Mouse (Mus musculus): ENCODE results near the gene Gprc6a.

Gprc6a gene

DNA sequence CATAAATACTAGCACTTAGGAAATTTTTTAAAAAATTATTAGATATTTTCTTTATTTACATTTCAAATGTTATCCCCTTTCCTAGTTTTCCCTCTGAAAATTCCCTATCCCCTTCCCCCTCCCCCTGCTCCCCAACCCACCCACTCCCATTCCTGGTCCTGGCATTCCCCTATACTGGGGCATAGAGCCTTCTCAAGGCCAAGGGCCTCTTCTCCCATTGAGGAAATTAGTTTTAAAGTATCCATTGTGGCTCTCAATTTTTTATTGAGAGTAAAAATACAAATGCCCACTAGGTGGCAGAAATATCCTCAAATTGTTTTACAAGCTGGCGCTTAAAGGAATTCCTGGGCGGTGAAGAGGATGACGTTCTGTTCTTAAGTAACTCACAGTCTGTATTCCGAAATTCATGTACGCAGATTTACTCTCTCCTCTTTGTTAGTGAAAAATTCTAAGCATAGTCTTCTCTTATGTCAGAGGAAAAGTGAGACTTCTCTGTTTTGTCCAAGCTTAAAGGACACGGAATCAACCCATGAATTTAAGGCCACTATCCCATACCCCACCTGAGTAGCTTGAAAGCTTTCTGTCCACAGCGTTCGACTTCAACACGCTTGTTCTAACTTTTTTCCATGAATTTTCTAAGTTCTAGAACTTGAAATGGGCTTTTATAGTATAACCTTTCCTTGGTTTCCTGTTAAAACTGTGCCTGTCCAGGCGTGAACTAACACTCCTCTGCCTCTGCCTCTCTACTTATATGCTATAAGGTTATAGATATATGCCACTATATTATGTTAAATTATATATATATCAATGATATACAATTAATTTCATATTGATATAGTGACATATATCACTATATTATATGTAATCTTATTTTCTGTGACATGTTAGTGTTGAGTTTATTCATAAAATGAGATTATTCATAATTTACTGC is 36.0 kb downstream of the Gprc6a start:
- in situ Hi-C loops (cut with MboI; ENCODE audit: low pct_unique_long_range_greater_than_20kb in 1 of 2, low sequenced_read_pairs in 2 of 2, unreplicated experiment in 1 of 2) = no loop called here

DNA sequence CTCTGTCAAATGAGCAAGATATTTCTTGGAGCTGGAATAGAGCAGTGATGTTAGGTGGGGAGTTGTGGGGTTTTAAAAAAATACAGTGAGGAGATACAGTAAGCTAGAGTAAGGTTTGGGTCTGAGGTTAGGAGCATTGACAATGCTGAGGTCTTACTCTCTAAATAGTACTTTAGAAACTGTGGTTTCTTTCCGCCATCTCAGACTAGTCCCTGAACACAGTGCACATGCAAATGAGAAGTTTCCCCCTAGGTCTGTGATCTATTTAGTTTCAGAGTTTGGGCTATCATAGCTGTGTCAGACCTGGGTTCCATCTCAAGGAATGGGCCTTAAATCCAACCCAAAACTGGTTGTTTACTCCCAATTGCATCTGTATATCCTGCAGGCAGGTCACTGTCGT is 39.7 kb downstream of the Gprc6a start:
- in situ Hi-C loops (cut with MboI; ENCODE audit: low pct_unique_long_range_greater_than_20kb in 1 of 2, low sequenced_read_pairs in 2 of 2, unreplicated experiment in 1 of 2) = no loop called here

DNA sequence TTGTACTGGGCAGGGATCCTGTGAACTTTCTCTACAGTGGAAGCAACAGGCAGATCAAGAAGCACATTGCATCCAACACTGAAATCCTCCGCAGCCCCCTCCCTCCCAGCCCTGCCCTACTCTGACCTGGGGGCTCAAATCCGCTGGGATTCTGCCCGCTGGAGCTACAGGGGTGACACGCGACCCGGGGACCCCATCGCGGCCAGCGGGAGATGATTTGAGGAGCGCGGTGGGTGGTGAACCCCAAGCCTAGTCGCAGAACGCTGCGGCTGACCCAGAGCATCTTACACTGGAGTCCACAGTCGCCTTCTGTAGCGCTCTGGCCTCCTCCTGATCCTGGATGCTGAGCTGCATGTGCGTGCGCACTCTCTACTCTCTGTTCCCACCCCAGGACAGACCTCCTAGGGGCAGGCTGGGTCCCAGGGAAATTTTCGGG is 41.1 kb downstream of the Gprc6a start, which contains the start of gene Fam162b:
Gene Fam162b, minus strand, starts transcription at position 379 of the 436 bp plus-strand sequence.
- in situ Hi-C loops (cut with MboI; ENCODE audit: low pct_unique_long_range_greater_than_20kb in 1 of 2, low sequenced_read_pairs in 2 of 2, unreplicated experiment in 1 of 2) = no loop called here

DNA sequence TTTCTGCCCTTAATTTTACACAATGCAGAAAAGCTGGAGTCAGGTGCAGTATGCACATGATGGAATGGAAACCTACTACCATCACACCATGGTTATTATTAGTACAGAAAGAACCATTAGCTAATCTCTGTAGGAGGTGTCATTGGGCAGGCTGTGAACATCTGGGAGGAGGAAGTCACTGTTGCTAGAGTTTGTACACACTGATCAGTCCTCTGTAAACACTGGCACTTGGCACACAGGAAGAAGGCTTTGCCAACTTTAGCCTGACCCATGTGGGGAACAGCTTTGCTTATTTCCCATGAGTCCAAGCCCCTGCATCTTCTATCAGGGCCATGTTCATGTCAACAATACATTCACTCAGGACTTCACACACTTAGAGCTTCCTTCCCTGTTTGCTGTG is 46.3 kb downstream of the Gprc6a start:
- in situ Hi-C loops (cut with MboI; ENCODE audit: low pct_unique_long_range_greater_than_20kb in 1 of 2, low sequenced_read_pairs in 2 of 2, unreplicated experiment in 1 of 2) = no loop called here

DNA sequence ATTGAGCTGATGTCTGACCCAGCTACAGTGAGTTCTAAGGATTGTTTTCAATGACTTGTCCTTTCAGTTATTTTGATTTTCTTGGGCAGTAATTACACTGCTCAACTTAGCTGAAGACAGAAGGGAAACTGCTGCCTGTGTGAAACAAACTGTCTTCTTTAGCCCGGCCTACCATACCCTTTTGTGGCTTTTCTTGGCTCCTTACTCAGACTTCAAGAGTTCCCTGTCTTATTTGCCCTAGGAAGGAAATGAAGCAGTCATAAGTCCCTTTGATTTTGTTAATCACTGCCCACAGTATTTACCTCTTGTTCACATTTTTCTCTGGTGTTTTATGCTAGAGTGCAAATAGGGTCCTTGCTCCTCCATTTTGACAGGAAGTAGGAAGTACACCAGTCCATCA is 46.9 kb downstream of the Gprc6a start:
- in situ Hi-C loops (cut with MboI; ENCODE audit: low pct_unique_long_range_greater_than_20kb in 1 of 2, low sequenced_read_pairs in 2 of 2, unreplicated experiment in 1 of 2) = no loop called here

DNA sequence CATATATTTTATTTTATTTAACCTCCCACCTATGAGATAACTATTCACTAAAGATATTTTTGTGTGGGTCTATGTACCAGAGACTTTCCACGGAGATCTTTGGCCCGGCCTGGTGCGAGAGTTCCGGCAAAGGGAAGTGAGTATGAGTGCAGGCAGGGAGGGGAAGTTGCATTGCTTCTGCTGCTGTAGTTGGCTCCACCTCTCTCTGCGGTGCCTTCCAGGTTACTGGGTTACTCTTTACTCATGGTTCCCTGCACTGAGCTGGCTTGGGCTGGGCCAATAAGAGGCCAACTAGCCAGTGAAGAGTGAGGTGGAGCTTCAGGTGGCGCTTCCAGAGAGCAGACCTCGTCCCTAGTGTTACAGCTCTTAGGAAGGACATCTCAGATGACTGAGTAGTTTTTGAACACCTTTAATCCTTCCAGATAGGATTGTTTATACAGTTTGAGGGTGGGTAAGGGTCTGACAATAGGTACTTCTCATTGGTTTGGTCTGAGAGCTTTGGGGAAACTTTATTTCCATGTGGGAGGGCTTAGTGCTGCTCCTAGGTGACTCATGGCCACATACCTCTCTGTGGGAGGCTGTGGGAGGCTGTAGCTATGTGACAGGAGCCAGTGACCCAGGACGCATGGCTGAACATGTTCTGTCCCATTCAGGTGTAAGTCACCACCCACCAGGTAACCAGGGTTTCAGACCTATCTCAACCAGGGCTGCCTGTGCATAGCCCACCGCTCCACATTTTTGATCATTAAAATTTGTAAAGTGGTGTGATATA is 59.9 kb downstream of the Gprc6a start:
- in situ Hi-C loops (cut with MboI; ENCODE audit: low pct_unique_long_range_greater_than_20kb in 1 of 2, low sequenced_read_pairs in 2 of 2, unreplicated experiment in 1 of 2) = no loop called here

All from mouse embryonic stem cell (cell line).